ENCODE assay signal across 12 mouse cellular contexts in genomic region chr11:119160050-119160449, GRCm38 (mm10).
DNase-seq lines count a peak whose midpoint lies in the region; ATAC-seq lines count a peak whose summit lies in the region.
"Had no signal": no experiment of that assay in that cellular context is flagged by ENCODE, and none has a peak within 500 bp of the region (broad histone marks: within the 10 kb centered on the region; RNA-seq: fewer than 3 reads in every experiment).

No protein-coding gene starts in this region.

- H3K4me2 ChIP-seq in forebrain, embryonic 11.5 days (ENCODE audit: low read depth, low read length, severe bottlenecking), result no peak overlapping the region
- H3K4me2 ChIP-seq in kidney, embryonic 15.5 days, result 0 out of 2 replicates have a peak overlapping the region, but pooled peaks have one; percentile 34
- no peak overlapping the region; the same call in 1 of the 2 replicates for H3K4me2 ChIP-seq in kidney, embryonic 14.5 days (replicated peaks; ENCODE audit: low read depth, low read length)

- 92% methylated on average over 5 of the region's 5 CpGs for WGBS in forebrain, embryonic 10.5 days
- WGBS in forebrain, embryonic 11.5 days, result 87% methylated on average over 5 of the region's 5 CpGs
- 88% methylated on average over 5 of the region's 5 CpGs for WGBS in kidney, embryonic 15.5 days
- WGBS in kidney, embryonic 14.5 days, result 88% methylated on average over 5 of the region's 5 CpGs

- H3K9ac ChIP-seq in forebrain, embryonic 11.5 days (ENCODE audit: low read length), result no peak overlapping the region
- no peak overlapping the region for H3K9ac ChIP-seq in kidney, embryonic 15.5 days
- H3K9ac ChIP-seq in kidney, embryonic 14.5 days (ENCODE audit: low read depth, low read length), result no peak overlapping the region

- peaks cover 48% of the 10 kb centered on the region for H3K27me3 ChIP-seq in forebrain, embryonic 10.5 days (ENCODE audit: poor library complexity, severe bottlenecking)
- no peaks in the 10 kb centered on the region for H3K27me3 ChIP-seq in forebrain, embryonic 11.5 days (ENCODE audit: control insufficient read depth, insufficient read depth, low read length)
- H3K27me3 ChIP-seq in kidney, embryonic 15.5 days, result peaks cover 6% of the 10 kb centered on the region; the same call in 1 of the 2 replicates
- H3K27me3 ChIP-seq in kidney, embryonic 14.5 days (ENCODE audit: control insufficient read depth, insufficient read depth, low read length), result 0 out of 2 replicates have a peak, but pooled peaks cover 3% of the 10 kb centered on the region

- peaks cover 10% of the 10 kb centered on the region for H3K36me3 ChIP-seq in forebrain, embryonic 10.5 days (replicated peaks)
- H3K36me3 ChIP-seq in forebrain, embryonic 11.5 days (ENCODE audit: control insufficient read depth, insufficient read depth, low read length), result no peaks in the 10 kb centered on the region
- peaks cover 4% of the 10 kb centered on the region; the same call in 1 of the 2 replicates for H3K36me3 ChIP-seq in kidney, embryonic 15.5 days
- peaks cover 4% of the 10 kb centered on the region; the same call in 1 of the 2 replicates for H3K36me3 ChIP-seq in kidney, embryonic 14.5 days (ENCODE audit: control insufficient read depth, insufficient read depth, low read length)

- H3K27ac ChIP-seq in forebrain, embryonic 10.5 days, result 0 out of 2 replicates have a peak overlapping the region, but pooled peaks have one; percentile 37
- no peak overlapping the region for H3K27ac ChIP-seq in forebrain, embryonic 11.5 days (ENCODE audit: low read depth, low read length)
- no peak overlapping the region for H3K27ac ChIP-seq in kidney, embryonic 15.5 days
- no peak overlapping the region for H3K27ac ChIP-seq in kidney, embryonic 14.5 days (ENCODE audit: low read depth, low read length)
- H3K27ac ChIP-seq: gastrocnemius, adult 2 months; hindbrain, postnatal 0 days had no signal

- H3K4me1 ChIP-seq in forebrain, embryonic 10.5 days, result peaks cover 66% of the 10 kb centered on the region
- H3K4me1 ChIP-seq in forebrain, embryonic 11.5 days (replicated peaks; ENCODE audit: control insufficient read depth, insufficient read depth, low read length), result peaks cover 27% of the 10 kb centered on the region
- peaks cover 72% of the 10 kb centered on the region for H3K4me1 ChIP-seq in kidney, embryonic 15.5 days
- peaks cover 36% of the 10 kb centered on the region for H3K4me1 ChIP-seq in kidney, embryonic 14.5 days (ENCODE audit: control insufficient read depth, insufficient read depth, low read length)

- H3K4me3 ChIP-seq in forebrain, embryonic 10.5 days, result no peak overlapping the region
- H3K4me3 ChIP-seq in forebrain, embryonic 11.5 days (ENCODE audit: low read depth, low read length), result no peak overlapping the region
- H3K4me3 ChIP-seq in kidney, embryonic 15.5 days (replicated peaks), result no peak overlapping the region
- H3K4me3 ChIP-seq in kidney, embryonic 14.5 days (ENCODE audit: low read length), result no peak overlapping the region

- H3K9me3 ChIP-seq in forebrain, embryonic 10.5 days, result no peaks in the 10 kb centered on the region
- no peaks in the 10 kb centered on the region for H3K9me3 ChIP-seq in forebrain, embryonic 11.5 days (ENCODE audit: control insufficient read depth, low read length)
- H3K9me3 ChIP-seq in kidney, embryonic 15.5 days (replicated peaks), result no peaks in the 10 kb centered on the region
- no peaks in the 10 kb centered on the region for H3K9me3 ChIP-seq in kidney, embryonic 14.5 days (ENCODE audit: control insufficient read depth, low read length)

- DNase-seq in forebrain, embryonic 10.5 days (ENCODE audit: extremely low spot score, low spot score), result no peak
- DNase-seq in forebrain, embryonic 11.5 days (ENCODE audit: low spot score), result no peak
- DNase-seq in adrenal gland, postnatal 4 days (ENCODE audit: low spot score in 2 of 2), result no peak
- DNase-seq in ovary, postnatal 36 days (ENCODE audit: low spot score), result no peak
- DNase-seq: adrenal gland, adult 2 months had no signal

- ATAC-seq in forebrain, embryonic 11.5 days (replicated peaks; ENCODE audit: low FRiP score), result no peak
- ATAC-seq in kidney, embryonic 15.5 days (replicated peaks; ENCODE audit: low FRiP score), result no peak
- ATAC-seq in kidney, embryonic 14.5 days (ENCODE audit: low FRiP score, low TSS enrichment), result no peak
- peak; percentile 53 for ATAC-seq in CD4-positive, CD25-positive, alpha-beta regulatory T cell, adult 4 months
- ATAC-seq in inflammation-experienced regulatory T-cells, adult 6 months, result peak; percentile 53
- ATAC-seq: forebrain, embryonic 16.5 days; hindbrain, postnatal 0 days had no signal

Comparison
In these comparisons a context has a peak if more than half of its experiments do, and no peak if none do; other contexts are left out.
1. ATAC-seq: peak in CD4-positive, CD25-positive, alpha-beta regulatory T cell, adult 4 months (single experiment) and inflammation-experienced regulatory T-cells, adult 6 months (single experiment); none in forebrain, embryonic 11.5 days (single experiment), kidney, embryonic 15.5 days (single experiment) and kidney, embryonic 14.5 days (single experiment).